In the genomic region with DNA sequence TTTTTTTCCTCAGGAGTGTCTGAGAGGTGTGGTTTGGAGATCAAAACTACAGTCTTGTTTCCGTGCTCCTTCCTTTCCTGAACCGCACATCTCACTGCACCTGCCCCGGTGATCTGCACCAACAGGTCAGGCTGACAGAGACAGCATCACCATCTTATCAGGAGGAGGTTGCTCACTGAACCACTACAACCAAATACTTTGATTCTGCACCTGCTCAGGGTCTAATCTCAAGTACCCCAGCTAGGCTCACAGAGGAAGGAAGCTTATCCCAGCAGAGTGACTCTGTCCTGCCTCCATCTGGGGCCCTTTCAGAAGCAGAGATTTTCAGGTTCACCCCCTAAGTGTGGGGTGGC, we compare ENCODE assay signal across 8 mouse cellular contexts. TPM values are rescaled to one million over a fixed set of nuclear protein-coding genes. Genes with fewer than 3 reads are reported as not detected.
DNase-seq lines count a peak whose midpoint lies in the region; ATAC-seq and TF ChIP-seq lines count a peak whose summit lies in the region.

No protein-coding gene starts in this region.

- no peak for TF ChIP-seq EP300 in lung, postnatal 0 days (IDR thresholded peaks at IDR 0.05)

- no peak overlapping the region for H3K27ac ChIP-seq in lung, postnatal 0 days (ENCODE audit: low read length)
- no peak overlapping the region for H3K27ac ChIP-seq in forebrain, embryonic 14.5 days (ENCODE audit: low read depth, low read length)
- H3K27ac ChIP-seq in liver, embryonic 15.5 days (replicated peaks) = no peak overlapping the region

- intact Hi-C loops in left cerebral cortex, postnatal 10 days (cut with DNase I) = no loop called here

- H3K9me3 ChIP-seq in lung, postnatal 0 days (ENCODE audit: low read length) = no peaks in the 10 kb centered on the region
- no peaks in the 10 kb centered on the region for H3K9me3 ChIP-seq in forebrain, embryonic 14.5 days (replicated peaks; ENCODE audit: control insufficient read depth, low read length)
- no peaks in the 10 kb centered on the region for H3K9me3 ChIP-seq in liver, embryonic 15.5 days (replicated peaks)

- no peak for ATAC-seq in lung, postnatal 0 days
- ATAC-seq in forebrain, embryonic 14.5 days = no peak
- ATAC-seq in liver, embryonic 15.5 days (ENCODE audit: insufficient read depth) = no peak

- no peaks in the 10 kb centered on the region for H3K27me3 ChIP-seq in lung, postnatal 0 days (replicated peaks; ENCODE audit: insufficient read depth, low read length)
- no peaks in the 10 kb centered on the region for H3K27me3 ChIP-seq in forebrain, embryonic 14.5 days (replicated peaks; ENCODE audit: control insufficient read depth, insufficient read depth, low read length)
- peaks cover 18% of the 10 kb centered on the region; the same call in 1 of the 2 replicates for H3K27me3 ChIP-seq in liver, embryonic 15.5 days

- H3K4me3 ChIP-seq in lung, postnatal 0 days (ENCODE audit: low read depth, low read length) = no peak overlapping the region; the same call in 1 of the 2 replicates
- peak overlapping the region; percentile 63; the same call in 1 of the 2 replicates for H3K4me3 ChIP-seq in forebrain, embryonic 14.5 days (ENCODE audit: low read depth, low read length)
- H3K4me3 ChIP-seq in liver, embryonic 15.5 days (replicated peaks) = no peak overlapping the region; the same call in 1 of the 2 replicates

- TF ChIP-seq CTCF in lung, postnatal 0 days (IDR thresholded peaks at IDR 0.05) = no peak

- H3K9ac ChIP-seq in lung, postnatal 0 days (replicated peaks; ENCODE audit: low read depth) = no peak overlapping the region
- no peak overlapping the region for H3K9ac ChIP-seq in forebrain, embryonic 14.5 days (ENCODE audit: low read length)
- H3K9ac ChIP-seq in liver, embryonic 15.5 days = no peak overlapping the region

- 0% methylated on average over 3 of the region's 3 CpGs for WGBS in lung, postnatal 0 days
- 10% methylated on average over 3 of the region's 3 CpGs for WGBS in forebrain, embryonic 14.5 days
- WGBS in liver, embryonic 15.5 days (ENCODE audit: insufficient replicate concordance) = 2% methylated on average over 3 of the region's 3 CpGs

- peak overlapping the region; percentile 98; the same call in 1 of the 2 replicates for H3K4me2 ChIP-seq in lung, postnatal 0 days (replicated peaks; ENCODE audit: low read depth, low read length)
- peak overlapping the region; percentile 95 for H3K4me2 ChIP-seq in forebrain, embryonic 14.5 days (ENCODE audit: low read length)
- peak overlapping the region; percentile 69 for H3K4me2 ChIP-seq in liver, embryonic 15.5 days

- DNase-seq in lung, postnatal 0 days (ENCODE audit: low spot score) = no peak
- no peak for DNase-seq in lung, postnatal 36 days
- no peak for DNase-seq in forebrain, embryonic 14.5 days (ENCODE audit: low spot score)
- DNase-seq in thymus, postnatal 0 days (ENCODE audit: low spot score) = peak; percentile 48
- no peak for DNase-seq in urinary bladder, postnatal 36 days (ENCODE audit: low spot score in 2 of 2)
- no peak for DNase-seq in left cerebral cortex, postnatal 10 days (ENCODE audit: extremely low spot score in 1 of 2, low spot score in 2 of 2)
- no peak for DNase-seq in frontal cortex, postnatal 14 days (ENCODE audit: low spot score in 2 of 2)

- no peaks in the 10 kb centered on the region for H3K36me3 ChIP-seq in lung, postnatal 0 days (ENCODE audit: insufficient read depth, low read length)
- no peaks in the 10 kb centered on the region for H3K36me3 ChIP-seq in forebrain, embryonic 14.5 days (ENCODE audit: control insufficient read depth, insufficient read depth, low read length)
- H3K36me3 ChIP-seq in liver, embryonic 15.5 days (replicated peaks) = no peaks in the 10 kb centered on the region

- H3K4me1 ChIP-seq in lung, postnatal 0 days (ENCODE audit: insufficient read depth, low read depth, low read length) = 0 out of 2 replicates have a peak, but pooled peaks cover 4% of the 10 kb centered on the region
- H3K4me1 ChIP-seq in forebrain, embryonic 14.5 days (ENCODE audit: control insufficient read depth, insufficient read depth, low read length) = peaks cover 4% of the 10 kb centered on the region
- no peaks in the 10 kb centered on the region for H3K4me1 ChIP-seq in liver, embryonic 15.5 days (replicated peaks)

RNA-seq across cellular contexts. Expression of a gene that starts 0.6 kb away (rescaled TPM):
- polyA plus RNA-seq in lung, postnatal 0 days (2015; fragmentation: Nextera tagmentation; extraction: Ambion mirVana) = 6.5 and 7.2 TPM in 2 replicates
- 3.7 and 6.3 TPM in 2 replicates for polyA plus RNA-seq in forebrain, embryonic 14.5 days (2014; fragmentation: Nextera tagmentation; extraction: Ambion mirVana)
- 1.6 TPM in 2 replicates for polyA plus RNA-seq in liver, embryonic 15.5 days (2015; fragmentation: Nextera tagmentation; extraction: Ambion mirVana)
- 2.2 and 2.3 TPM in 2 replicates for polyA plus RNA-seq in thymus, postnatal 0 days (2015; fragmentation: Nextera tagmentation; extraction: Ambion mirVana)
- total RNA-seq in left cerebral cortex, postnatal 10 days (2021) = 10 to 100 TPM; 81.9 to 85.0 TPM
